Mouse (Mus musculus) T-cell, adult 2 months (primary cell): ENCODE measurements around the gene Olfr560.

Source experiments
- DNase-seq: peaks from one replicate; pipeline ENCODE4 v3.0.0; 2022; ENCODE audit warnings: low spot score

Olfr560 gene

DNA sequence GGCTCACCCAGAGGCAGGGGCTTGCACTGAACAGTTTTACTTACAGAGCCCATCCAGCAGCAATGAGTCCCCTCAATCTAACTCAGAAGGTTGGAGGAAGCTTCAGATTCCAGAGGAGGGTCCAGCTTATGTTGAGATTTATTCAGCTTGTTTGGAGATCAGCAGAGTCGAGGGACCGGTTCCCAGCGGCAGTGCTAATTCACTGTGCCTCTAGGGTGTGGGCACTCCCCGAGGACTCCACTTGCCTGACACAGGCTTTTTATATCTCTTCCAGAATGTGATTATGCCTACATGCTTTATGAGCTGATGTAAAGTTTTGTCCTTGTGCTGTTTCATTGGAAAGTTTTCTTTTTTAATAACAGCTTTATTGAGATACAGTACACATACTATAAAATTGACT, at the start of gene Olfr560, which contains the start of gene Olfr78:
TSS of gene Olfr560 (minus strand) at position 101 of the 400 bp plus-strand sequence.
TSS of gene Olfr78 (minus strand) at position 206 of the 400 bp plus-strand sequence.
- no peak for DNase-seq

DNA sequence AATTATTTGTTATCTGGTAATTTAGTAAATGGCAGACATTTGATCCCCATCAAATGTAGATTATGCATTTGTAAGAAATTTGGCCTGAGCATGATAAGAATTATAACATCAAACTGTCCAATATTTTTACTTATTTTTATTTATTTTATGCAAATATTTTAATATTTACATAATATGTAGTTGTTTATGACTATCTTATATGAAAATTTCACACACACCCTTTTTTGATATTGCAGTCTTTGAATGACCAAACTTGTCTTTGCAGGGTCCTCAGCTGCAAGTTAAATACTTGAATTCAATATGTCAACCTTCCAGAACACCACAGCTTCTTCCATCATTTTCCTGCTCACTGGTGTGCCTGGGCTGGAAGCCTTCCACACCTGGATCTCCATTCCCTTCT, 44.0 kb upstream of the Olfr560 start, which contains the start of gene Olfr564:
TSS of gene Olfr564 (plus strand) at position 301 of the 400 bp plus-strand sequence.
- no peak for DNase-seq

DNA sequence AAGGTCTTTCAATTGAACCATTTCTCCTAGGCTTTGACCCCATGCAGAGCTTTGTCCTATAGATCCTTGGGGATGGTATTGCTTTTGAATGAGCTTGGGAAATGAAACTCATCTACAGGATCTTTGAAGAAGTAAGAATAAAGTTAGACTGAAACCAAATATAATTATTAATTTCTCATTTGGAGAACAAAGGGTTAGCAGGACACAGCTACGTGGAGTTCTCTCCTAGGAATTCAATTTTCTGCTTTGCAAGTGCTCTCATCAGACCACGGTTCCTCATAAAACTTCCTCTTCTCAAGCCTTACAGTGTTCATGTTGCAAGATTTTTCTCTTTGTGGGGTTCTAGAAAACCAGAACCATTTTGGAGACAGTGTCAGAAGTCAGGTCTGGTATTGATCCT, 11.8 kb upstream of the Olfr560 start, which contains the start of gene Olfr561:
TSS of gene Olfr561 (plus strand) at position 301 of the 400 bp plus-strand sequence.
- no peak for DNase-seq

DNA sequence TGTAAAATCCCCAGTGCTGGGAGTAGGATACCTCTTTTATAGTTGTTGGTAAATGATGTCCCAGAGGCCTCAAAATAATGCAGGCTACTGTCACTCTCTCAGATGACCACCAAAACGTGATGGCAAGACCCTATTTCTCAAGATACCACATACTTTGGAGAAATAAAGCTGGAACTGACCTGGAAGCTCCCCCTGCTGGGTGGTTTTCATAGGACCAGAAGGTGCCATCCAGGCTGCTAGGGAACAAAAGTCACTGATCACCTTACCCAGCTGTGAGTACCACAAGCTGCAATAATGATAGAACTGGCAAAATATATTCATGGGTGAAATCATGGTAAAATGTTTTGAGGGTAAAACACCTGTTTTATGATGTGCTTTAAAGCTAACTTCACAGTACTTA, 7.1 kb downstream of the Olfr560 start:
- DNase-seq, result no peak

DNA sequence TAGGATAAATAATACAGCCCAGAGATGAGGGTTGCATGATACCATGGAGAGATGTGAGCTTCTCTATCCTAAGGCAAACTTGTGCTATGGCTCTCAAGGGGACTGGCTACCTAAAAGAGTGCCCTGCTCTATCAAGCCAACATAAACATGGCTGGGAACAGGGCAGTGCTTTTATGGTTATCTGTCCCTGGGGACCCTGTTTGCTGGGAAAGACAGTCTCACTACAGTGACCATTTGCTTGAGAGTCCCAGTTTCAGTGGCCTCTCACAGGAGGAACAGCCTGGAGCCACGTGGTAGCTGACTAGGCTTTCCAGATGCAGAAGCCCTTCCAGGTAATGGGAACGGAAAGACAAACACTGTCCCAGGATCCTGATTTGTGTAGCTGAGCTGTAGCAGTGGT, 21.5 kb downstream of the Olfr560 start:
- no peak for DNase-seq

DNA sequence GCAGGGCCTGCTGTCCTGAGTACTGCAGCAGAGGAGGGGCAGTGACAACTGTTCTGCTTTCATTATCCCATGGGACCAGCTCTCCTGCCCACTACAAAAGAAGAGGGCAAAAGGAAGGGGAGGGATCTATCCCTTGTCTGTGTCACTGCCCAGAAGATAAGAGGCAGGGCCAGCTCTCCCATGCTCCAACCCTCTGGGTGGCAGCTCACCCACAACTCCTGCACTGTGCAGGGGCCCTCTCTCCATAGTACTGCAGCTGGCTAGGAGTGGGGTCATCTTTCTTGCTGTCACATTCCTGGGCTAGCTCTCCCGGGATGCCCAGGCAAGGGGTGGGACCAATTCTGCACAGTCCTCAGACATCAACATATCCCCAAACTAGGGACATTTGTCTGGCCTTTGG, 25.4 kb downstream of the Olfr560 start:
- DNase-seq, result no peak

DNA sequence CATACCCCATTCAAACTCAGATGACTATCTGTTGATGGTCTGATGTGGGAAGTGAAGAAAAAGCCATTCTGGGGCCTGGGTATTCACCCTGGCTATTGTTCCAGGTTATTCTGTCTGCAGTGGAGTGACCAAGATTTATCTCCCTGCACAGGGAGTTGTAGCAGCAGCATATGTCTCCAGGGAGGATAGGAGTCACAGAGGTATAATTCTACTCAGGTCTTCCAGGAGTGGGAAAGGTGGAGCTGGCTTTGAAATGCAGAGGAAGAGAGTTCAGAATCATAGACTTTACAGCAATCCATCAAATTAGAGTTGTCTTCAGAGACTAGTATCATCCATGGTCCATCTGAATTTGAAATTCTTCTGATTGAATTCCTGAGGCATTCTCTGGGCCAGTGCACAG, 31.8 kb downstream of the Olfr560 start, which contains the start of gene Olfr559:
TSS of gene Olfr559 (minus strand) at position 101 of the 400 bp plus-strand sequence.
- no peak for DNase-seq

DNA sequence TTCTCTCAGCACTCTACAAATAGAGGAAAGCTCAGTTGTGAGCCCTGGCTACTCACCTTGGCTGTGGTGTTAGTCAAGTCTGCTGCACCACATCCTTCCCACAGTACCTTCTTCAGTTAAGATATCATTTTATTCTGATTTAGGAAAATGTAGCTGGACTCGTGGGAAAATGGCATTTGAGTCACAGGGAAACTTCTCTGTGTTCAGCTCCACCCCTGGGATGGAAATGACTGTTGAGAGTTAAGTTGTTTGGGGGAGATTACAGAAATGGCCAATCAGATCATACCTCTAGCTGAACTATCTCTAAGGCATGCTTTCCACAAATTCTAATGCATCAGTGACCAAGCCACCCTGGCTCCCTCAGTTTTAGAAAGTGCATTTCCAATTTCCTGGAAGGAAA, 40.2 kb downstream of the Olfr560 start, which contains the start of gene Olfr33:
TSS of gene Olfr33 (minus strand) at position 101 of the 400 bp plus-strand sequence.
- no peak for DNase-seq

DNA sequence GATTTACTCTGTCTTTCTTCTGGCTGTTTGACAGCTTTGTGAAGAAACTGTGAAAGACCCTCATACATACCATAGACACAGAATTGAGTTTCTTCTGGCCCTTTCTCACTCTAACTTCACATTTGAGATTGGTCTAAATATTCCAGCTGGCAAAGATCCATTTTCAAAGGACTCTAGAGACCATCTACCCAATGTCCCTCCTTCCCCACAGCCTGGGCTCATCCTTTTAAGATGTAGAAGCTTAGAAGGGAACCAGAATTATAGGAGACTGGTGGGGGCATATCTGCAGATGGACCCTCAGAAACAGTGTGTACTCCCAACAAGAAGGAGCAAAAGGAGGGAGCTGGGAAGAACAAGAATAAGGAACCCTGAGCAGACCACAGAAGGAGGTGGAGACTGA, 57.3 kb downstream of the Olfr560 start, which contains the start of gene Olfr558:
TSS of gene Olfr558 (plus strand) at position 301 of the 400 bp plus-strand sequence.
- DNase-seq, result no peak
